8 mouse cellular contexts compared by ENCODE assay signal in genomic region chr4:53713704-53714050, GRCm38 (mm10). TPM values are rescaled to one million over a fixed set of nuclear protein-coding genes. Genes with fewer than 3 reads are reported as not detected.
DNase-seq lines count a peak whose midpoint lies in the region; ATAC-seq and TF ChIP-seq lines count a peak whose summit lies in the region.

TSS of gene Fktn (plus strand) at chr4:53713998.

- in situ Hi-C loops in ES-E14 (cut with MboI; ENCODE audit: low sequenced_read_pairs in 2 of 2, unreplicated experiment in 2 of 2), result no loop called here

- no peaks in the 10 kb centered on the region; the same call in 1 of the 2 replicates for H3K36me3 ChIP-seq in ES-E14 (ENCODE audit: control insufficient read depth, insufficient read depth, low read length, poor library complexity, severe bottlenecking)
- no peaks in the 10 kb centered on the region for H3K36me3 ChIP-seq in forebrain, embryonic 16.5 days (ENCODE audit: control insufficient read depth, insufficient read depth)
- H3K36me3 ChIP-seq in midbrain, embryonic 11.5 days (ENCODE audit: control insufficient read depth, insufficient read depth, low read length), result no peaks in the 10 kb centered on the region

- peak within 1 kb of the TSS; percentile 91 for H3K9ac ChIP-seq in ES-E14 (ENCODE audit: insufficient read depth, low read depth, low read length, poor library complexity, severe bottlenecking)
- peak within 1 kb of the TSS; percentile 67 for H3K9ac ChIP-seq in forebrain, embryonic 16.5 days (replicated peaks; ENCODE audit: low read depth, low read length)
- H3K9ac ChIP-seq in midbrain, embryonic 11.5 days (ENCODE audit: low read length), result peak within 1 kb of the TSS; percentile 90

- WGBS in forebrain, embryonic 16.5 days, result 4% methylated on average over 7 of the region's 7 CpGs
- WGBS in large intestine, adult 2 months, result 13% methylated on average over 7 of the region's 7 CpGs
- WGBS in midbrain, embryonic 11.5 days, result 15% methylated on average over 7 of the region's 7 CpGs

- H3K4me2 ChIP-seq in forebrain, embryonic 16.5 days (ENCODE audit: low read length), result peak within 1 kb of the TSS; percentile 55
- H3K4me2 ChIP-seq in midbrain, embryonic 11.5 days, result peak within 1 kb of the TSS; percentile 52

- H3K27ac ChIP-seq in ES-E14 (ENCODE audit: insufficient read depth, low read depth, low read length, poor library complexity, severe bottlenecking), result no peak within 1 kb of the TSS
- peak within 1 kb of the TSS; percentile 88 for H3K27ac ChIP-seq in forebrain, embryonic 16.5 days (ENCODE audit: low read length)
- H3K27ac ChIP-seq in midbrain, embryonic 11.5 days (ENCODE audit: low read depth, low read length), result peak within 1 kb of the TSS; percentile 78

- H3K9me3 ChIP-seq in ES-E14 (ENCODE audit: control insufficient read depth, insufficient read depth, low read depth, low read length), result no peaks in the 10 kb centered on the region
- H3K9me3 ChIP-seq in forebrain, embryonic 16.5 days (ENCODE audit: control insufficient read depth, low read length), result no peaks in the 10 kb centered on the region
- H3K9me3 ChIP-seq in midbrain, embryonic 11.5 days (ENCODE audit: control insufficient read depth, low read length), result no peaks in the 10 kb centered on the region

- H3K4me3 ChIP-seq in ES-E14 (ENCODE audit: insufficient read depth in 1 of 2, low read depth in 1 of 2, low read length in 2 of 2, poor library complexity in 1 of 2, severe bottlenecking in 1 of 2), result peak within 1 kb of the TSS; percentile 96 to 97
- peak within 1 kb of the TSS; percentile 68 for H3K4me3 ChIP-seq in forebrain, embryonic 16.5 days (replicated peaks; ENCODE audit: low read length)
- peak within 1 kb of the TSS; percentile 84 for H3K4me3 ChIP-seq in midbrain, embryonic 11.5 days (ENCODE audit: low read depth, low read length)

- no peaks in the 10 kb centered on the region for H3K4me1 ChIP-seq in ES-E14 (ENCODE audit: control insufficient read depth in 2 of 2, insufficient read depth in 2 of 2, low read length in 2 of 2, poor library complexity in 1 of 2)
- H3K4me1 ChIP-seq in forebrain, embryonic 16.5 days (replicated peaks; ENCODE audit: control insufficient read depth, insufficient read depth, low read length), result peaks cover 11% of the 10 kb centered on the region
- no peaks in the 10 kb centered on the region for H3K4me1 ChIP-seq in midbrain, embryonic 11.5 days (ENCODE audit: control insufficient read depth, insufficient read depth, low read length)

- peak; percentile 46; the same call in 1 of the 2 replicates for ATAC-seq in cerebellum, adult (ENCODE audit: insufficient number of reproducible peaks, low FRiP score, low TSS enrichment)
- ATAC-seq in forebrain, embryonic 16.5 days, result peak; percentile 79
- no peak for ATAC-seq in midbrain, embryonic 11.5 days (ENCODE audit: low FRiP score)

- DNase-seq in cerebellum, postnatal 36 days, result no peak
- no peak for DNase-seq in ES-E14 (ENCODE audit: low read depth, low spot score)
- peak; percentile 24 for DNase-seq in large intestine, adult 2 months (ENCODE audit: low read depth, low spot score)
- no peak for DNase-seq in midbrain, embryonic 11.5 days (ENCODE audit: low spot score, missing footprints)
- DNase-seq in gastrocnemius, postnatal 10 days, result no peak
- DNase-seq in embryo, embryonic 9.5 days (ENCODE audit: extremely low spot score), result no peak

- no peaks in the 10 kb centered on the region for H3K27me3 ChIP-seq in forebrain, embryonic 16.5 days (replicated peaks; ENCODE audit: control insufficient read depth, insufficient read depth, low read length)
- H3K27me3 ChIP-seq in midbrain, embryonic 11.5 days (ENCODE audit: control insufficient read depth, insufficient read depth, low read length), result no peaks in the 10 kb centered on the region

TF ChIP-seq in ES-E14, 5 proteins besides CTCF, POLR2A, EP300 and RAD21:
- TF ChIP-seq CHD2 (IDR thresholded peaks at IDR 0.05; ENCODE audit: low read depth, low read length), result no peak
- no peak for TF ChIP-seq ZNF384 (IDR thresholded peaks at IDR 0.05; ENCODE audit: low read depth, low read length)
- TF ChIP-seq HCFC1 (IDR thresholded peaks at IDR 0.05; ENCODE audit: borderline replicate concordance, insufficient read depth, low read length), result no peak

RNA-seq across cellular contexts. Expression of gene Fktn, which starts in this region (rescaled TPM):
- 17.9 and 19.6 TPM in 2 replicates for total RNA-seq in ES-E14 (2012; rRNA removed)
- 22.2 and 23.4 TPM in 2 replicates for polyA plus RNA-seq in forebrain, embryonic 16.5 days (2015; fragmentation: Nextera tagmentation; extraction: Ambion mirVana)
- polyA plus RNA-seq in large intestine, adult 2 months (2012; rRNA removed), result 2.7 and 3.5 TPM in 2 replicates
- polyA plus RNA-seq in midbrain, embryonic 11.5 days (2014; fragmentation: Nextera tagmentation; extraction: Ambion mirVana), result 21.1 and 23.6 TPM in 2 replicates
- total RNA-seq in gastrocnemius, postnatal 10 days (2021), result 1 to 10 TPM; 7.5 to 9.1 TPM
